Mouse (Mus musculus): ENCODE data around the gene Bag3.
A peak's percentile ranks its signal among the peaks of the same experiment; 100 is the strongest.

Bag3 gene

DNA sequence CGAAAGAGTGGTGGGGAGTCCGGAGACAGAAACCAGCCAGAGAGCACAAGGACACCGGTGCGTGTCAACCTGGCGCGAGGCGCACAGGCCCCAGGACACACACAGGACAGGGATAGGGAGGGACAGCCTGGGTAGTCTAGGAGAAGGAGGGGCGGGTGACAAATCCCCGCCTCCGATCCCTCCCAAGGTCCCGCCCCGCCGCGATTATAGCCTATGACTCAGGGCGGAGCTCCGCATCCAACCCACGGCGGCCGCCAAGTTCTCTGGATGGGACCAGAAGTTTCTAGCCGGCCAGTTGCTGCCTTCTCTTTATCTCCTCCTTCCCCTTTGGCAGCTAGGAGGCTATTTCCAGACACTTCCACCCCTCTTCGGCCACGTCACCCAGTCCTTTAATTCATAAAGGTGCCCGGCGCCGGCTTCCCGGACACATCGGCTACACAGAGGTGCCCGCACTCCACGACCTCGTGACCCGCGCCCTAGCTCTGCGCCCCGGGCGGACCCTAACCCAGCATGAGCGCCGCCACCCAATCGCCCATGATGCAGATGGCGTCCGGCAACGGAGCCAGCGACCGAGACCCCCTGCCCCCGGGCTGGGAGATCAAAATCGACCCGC, at the start of gene Bag3:
Bag3 (plus strand) TSS at position 268 of the 613 bp plus-strand sequence.
- DNase-seq (ENCODE audit: low spot score), result peak; percentile 94

DNA sequence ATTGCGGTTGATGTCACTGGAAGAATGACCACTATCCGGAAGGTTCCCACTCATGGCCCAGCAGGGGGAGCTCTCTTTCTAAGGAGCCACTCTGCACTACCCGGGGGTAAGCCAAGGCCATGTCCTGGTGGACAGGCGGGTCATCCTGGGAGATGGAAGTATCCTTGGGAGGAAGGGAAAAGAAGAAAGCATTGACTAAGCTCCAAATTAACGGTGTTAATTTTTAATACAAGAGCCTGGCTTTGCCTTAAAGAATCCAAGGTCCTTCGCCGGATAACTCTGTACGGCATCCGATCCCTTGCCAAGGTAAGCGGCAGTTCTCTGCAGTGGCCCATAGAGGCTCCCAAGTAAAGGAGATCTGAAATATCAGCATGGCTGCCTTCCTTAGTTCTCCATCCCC, 49.1 kb upstream of the Bag3 start:
- peak; percentile 76 for DNase-seq (ENCODE audit: low spot score)

DNA sequence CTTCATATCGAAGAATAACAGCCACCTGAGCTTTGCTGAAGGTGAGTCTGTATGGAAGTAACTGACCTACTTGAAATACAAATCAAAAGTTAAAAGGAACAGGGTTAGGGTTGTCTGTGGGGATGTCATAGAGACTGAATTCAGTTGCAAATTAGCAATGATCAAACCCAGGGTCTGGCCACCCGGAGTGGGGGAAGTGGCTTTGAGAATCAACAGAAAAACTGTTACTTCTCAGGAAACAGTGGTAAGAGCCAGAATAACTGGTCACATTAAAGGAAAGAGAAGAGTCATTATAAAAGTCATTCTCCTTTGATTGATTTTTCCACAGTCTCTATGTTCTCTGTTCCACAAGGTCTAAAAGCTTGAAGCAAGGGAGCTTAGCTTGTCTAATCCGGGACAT, 34.4 kb upstream of the Bag3 start:
- no peak for DNase-seq (ENCODE audit: low spot score)

DNA sequence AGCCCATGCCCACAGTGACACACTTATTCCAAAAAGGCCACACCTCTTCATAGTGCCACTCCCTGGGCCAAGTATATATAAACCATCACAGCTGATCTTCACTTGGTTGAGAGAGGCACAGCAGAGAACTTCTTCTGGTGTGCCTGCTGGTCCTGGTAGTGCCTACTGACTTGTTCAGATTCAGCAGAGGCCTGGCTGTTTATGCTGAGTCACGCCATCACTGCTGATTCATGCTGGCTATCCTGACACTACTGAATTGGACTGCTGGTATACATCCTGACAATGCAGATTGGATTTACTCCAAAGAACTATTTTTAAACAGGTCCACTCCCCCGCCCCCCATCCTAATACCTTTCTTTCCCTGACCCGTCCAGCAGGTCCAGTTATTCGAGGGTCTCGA, 28.9 kb upstream of the Bag3 start:
- DNase-seq (ENCODE audit: low spot score), result no peak

DNA sequence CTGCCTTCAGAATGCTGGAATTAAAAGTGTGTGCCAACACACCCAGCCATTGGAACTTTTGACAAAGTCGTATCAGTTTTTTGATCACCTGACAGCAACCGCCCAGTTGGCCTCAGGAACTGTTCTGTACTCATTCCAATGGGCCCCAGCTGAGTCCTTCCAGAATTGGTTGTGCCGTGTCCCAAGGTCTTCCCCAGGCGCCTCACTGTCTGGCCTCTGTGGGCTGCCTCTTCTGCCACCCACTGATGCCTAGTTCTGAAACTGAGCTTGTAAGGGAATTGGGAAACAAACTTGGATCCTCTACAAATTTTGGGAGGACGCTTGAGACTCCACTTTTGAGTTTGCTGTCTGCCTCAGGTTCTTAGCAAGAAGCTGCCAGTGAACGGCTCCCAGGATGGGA, 23.6 kb upstream of the Bag3 start:
- DNase-seq (ENCODE audit: low spot score), result no peak

- DNase-seq (ENCODE audit: low spot score), result no peak
Measured at GRCm38 (mm10) chr7:128504091-128504490, 19.3 kb upstream of the Bag3 start.

DNA sequence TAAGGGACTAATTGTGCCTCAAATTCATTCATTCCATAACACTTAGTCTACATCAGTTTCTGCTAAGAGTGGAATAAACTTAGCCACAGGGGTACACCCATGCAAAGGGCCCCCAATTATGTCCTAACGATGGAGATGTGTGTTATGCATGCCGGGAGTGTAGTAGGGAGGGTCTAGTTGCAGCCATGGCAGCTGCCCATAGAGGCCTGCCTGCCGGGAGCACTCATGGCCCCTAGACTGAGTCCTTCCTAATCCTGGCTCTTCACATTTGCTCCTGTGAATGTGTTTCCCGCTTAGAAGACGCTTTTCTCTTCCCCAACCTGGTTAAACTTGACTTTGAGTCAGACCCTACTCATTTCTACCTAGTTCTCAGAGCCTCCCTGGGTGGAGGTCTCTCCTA, 11.5 kb upstream of the Bag3 start:
- DNase-seq (ENCODE audit: low spot score), result no peak

GRCm38 (mm10) chr7:128513512-128513911, 9.9 kb upstream of the Bag3 start:
- peak; percentile 60 for DNase-seq (ENCODE audit: low spot score)

DNA sequence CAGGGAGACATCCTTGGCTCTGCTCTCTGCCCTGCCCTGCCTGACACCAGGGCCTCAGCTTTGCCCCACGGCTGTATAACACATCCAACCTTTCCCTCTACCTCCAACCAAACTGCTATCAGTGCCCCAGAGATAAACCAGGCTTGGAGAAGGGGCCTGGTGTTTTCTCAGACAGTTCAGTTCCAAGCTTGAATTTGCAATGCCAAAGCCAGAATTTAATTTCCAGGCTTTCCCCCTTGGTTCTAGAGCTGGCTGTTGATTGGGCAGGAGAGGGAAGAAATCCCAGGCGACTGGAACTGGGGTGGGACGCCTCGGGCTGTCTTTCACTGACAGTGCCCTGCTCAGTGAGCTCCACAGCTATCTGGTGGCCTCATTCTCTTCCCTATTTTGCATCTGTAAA, 9.1 kb upstream of the Bag3 start:
- DNase-seq (ENCODE audit: low spot score), result no peak

- DNase-seq (ENCODE audit: low spot score), result no peak
Measured at GRCm38 (mm10) chr7:128516346-128516745, 7.1 kb upstream of the Bag3 start.

- no peak for DNase-seq (ENCODE audit: low spot score)
Measured at GRCm38 (mm10) chr7:128519316-128520050, 3.9 kb upstream of the Bag3 start.

DNA sequence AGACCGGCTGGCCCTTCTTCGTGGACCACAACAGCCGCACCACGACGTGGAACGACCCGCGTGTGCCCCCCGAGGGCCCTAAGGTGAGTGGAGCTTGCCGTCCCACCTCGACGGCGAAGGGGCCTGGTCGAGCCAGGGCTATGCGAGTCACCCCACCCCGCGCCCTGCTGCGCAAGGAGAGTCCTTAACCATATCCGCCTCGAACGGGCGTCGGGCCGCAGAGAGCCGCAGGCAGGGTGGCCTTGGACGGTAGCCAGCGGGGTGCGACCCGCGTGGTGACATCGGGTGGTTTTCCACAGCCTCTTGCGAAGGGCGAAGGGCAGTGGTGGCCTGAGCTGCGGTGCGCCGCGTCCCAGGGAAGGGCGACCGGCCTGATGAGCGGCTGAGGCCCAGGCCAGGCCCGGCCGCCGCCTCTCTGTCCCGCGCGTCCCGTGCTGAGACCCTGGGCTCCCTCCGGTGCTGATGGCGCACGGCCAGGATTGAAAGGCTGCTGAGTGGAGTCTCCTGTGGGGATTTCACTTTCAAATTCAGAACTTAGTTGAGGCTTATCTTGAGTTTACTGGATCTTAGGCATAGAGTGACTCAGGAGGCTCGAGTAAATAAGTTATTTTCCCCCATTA, 656 bp downstream of the Bag3 start:
- peak; percentile 65 for DNase-seq (ENCODE audit: low spot score)

DNA sequence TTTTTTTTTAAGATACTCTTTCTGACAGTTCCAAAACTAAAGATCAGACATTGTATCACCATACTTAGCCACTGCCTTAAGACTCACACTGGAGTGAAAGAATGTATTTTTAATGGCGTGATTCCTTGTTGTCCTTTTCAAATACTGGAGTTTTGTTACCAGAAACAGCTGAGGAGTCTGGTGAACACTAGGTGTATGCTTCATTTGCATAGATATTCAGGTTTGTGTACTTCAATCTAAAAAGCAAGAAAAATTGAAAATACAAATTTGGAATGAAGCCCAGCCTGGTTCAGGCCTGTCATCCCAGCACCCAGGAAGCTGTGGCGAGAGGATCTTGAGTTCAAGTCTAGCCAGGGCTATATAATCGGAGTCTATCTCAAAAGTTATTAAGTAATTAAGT, 1.2 kb downstream of the Bag3 start:
- DNase-seq (ENCODE audit: low spot score), result no peak

GRCm38 (mm10) chr7:128526611-128527010, 3.2 kb downstream of the Bag3 start:
- DNase-seq (ENCODE audit: low spot score), result no peak

- no peak for DNase-seq (ENCODE audit: low spot score)
Measured at GRCm38 (mm10) chr7:128528596-128528995, 5.2 kb downstream of the Bag3 start.

DNA sequence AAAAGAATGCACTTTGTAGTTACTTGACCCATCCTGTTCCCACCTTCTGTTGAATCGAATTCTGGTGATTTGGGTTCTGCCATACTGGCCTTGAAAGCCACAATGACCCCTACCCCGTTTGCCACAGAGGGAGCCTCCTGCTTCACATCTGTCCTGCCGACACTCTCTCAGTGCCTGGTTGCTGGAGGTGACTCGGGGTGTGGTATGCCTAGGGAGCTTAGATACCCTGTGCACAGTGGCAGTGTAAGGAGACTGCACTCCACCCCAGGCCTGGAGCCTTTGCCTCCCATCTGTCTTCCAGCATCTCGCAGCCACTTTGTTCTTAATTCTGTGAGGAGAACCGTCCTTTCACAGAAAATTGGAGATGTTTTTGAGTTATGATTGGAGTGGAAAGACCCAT, 5.7 kb downstream of the Bag3 start:
- DNase-seq (ENCODE audit: low spot score), result no peak

DNA sequence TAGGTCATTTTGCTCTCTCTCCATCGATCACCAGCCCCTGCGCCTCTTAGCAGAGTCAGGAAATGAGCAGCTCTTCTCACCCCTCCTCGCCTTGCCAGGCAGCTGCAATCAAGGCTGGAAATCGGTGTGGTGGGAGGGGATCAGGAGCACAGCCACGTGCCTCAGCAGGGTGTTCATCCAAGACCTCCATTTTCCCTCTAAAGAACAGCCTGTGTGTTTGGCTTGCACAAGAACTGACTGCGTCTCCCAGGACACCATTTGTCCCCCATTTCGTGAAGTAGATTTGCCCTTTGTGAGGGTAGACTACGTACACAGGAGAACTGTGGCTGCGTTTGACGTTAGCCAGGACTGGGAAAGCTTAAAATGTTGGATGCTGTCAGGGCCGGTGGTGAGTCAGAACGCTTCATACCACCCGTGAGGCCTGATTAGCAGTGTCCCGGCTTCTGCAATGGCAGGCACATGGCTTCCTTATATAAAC, 6.2 kb downstream of the Bag3 start:
- DNase-seq (ENCODE audit: low spot score), result peak; percentile 75

DNA sequence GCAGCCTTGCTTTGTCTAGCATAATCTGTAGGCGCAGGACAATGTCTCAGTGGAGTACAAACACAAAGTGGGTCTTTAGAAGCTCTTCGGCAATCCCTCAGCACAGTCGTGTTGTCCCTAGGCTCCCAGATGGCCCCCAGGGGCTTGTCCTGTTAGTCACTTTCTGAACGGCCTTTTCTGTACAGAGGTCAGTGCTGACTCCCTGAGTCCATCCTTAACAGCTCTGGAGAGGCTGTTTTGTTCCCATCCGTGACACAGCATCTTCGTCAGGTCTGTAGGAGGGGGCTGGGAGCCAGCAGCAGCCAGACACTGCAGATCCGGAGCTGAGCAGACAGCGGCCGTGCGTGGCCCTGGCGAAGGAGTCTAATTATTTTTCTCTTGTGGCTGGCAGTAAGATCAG, 7.6 kb downstream of the Bag3 start:
- DNase-seq (ENCODE audit: low spot score), result peak; percentile 59

DNA sequence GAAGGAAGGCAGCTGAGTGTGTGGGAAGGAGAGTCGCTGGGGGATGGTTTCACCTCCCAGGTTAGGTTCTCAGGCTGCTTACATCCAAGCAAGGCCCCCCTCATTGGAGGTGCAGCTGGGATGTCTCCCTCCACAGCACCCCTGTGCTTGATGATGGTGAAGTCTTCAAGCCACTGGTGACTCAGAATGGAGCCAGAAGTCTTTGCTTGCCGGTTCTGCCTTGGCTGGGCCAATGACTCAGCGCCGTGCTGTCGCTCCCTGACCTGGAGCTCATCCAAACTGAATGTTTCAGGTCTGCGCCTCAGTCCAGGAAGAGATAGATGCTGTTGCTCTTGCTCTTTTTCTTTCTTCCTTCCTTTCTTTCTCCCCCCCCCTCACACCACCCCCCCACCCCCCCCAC, 8.5 kb downstream of the Bag3 start:
- no peak for DNase-seq (ENCODE audit: low spot score)

DNA sequence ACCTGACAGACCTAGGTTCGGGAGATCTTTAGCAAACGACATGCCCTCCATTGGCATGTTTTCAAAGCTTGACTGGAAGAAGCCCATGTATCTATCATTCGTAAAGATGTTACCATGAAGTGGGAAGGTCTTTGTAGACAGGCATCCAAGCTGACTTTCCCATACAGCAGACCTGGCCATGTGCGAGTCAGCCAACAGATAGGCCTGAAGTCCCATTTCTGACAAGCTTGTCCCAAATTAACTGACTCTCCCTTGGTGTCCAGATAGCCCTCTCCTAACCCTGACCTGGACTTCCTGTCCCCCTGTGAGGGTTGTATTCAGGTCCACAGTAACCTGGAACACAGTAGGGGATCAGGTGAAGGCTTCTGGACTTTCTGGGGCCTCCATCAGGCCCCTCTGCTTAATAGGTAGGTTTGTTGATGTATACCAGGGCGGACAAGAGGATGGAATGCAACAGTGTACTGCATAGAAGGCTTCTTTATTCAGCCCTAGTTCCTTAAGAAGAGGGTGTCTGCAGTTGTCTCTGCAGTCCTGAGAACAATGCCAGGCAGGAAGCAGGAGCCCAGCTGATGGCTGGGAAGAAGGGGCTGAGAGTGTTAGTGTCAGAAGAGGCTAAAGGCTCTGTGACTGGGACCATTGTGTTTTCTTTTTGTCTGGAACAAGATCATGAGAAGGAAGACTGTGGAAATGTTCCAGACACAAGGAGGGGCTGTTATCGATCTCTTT, 9.2 kb downstream of the Bag3 start:
- DNase-seq (ENCODE audit: low spot score), result no peak

DNA sequence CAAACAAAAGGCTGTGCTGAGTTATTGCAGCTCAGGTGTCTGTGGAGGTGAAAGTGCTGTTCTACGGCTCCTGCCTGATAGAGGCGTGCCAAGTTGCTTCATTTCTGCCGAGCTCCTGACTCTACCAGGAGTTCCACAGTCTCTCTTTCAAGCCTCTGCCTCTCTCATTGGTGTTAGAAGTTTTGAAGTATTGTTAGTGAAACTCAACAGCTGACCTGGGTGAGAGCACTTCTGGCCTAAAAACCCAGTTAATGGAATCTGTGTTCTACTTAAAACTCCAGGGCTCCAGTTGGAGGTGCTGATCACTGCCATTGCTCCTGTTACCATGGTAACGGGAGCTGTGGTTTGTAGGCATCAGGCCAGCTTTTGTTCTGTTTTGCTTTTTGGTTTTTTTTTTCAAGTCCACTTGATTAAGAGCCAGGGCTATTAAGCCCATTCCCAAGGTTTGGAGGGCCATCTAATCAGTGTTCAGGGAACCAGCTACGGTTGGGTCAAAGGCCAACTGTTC, 11.6 kb downstream of the Bag3 start:
- DNase-seq (ENCODE audit: low spot score), result peak; percentile 73

DNA sequence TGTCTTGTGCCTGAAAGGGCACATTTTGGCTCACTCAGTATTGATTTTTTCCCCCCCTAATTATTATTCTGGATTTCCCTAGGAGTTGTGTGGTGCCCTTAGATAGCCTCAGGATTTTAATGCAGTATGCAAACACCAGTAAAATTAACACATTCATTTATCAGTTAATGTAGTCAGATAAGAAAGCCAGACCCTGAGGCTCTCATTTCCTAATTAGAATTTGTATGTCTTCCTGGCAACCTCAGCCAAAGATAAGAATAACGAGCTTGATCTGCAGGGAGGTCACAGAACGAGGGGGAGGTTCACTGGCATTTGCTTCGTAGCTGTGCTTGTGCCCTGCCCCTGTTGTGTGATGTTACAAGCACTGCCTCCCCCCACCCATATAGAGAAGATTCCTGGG, 12.7 kb downstream of the Bag3 start:
- no peak for DNase-seq (ENCODE audit: low spot score)

GRCm38 (mm10) chr7:128537676-128538075, 14.3 kb downstream of the Bag3 start:
- no peak for DNase-seq (ENCODE audit: low spot score)

Data from embryo, embryonic 10 days (tissue).